In genomic region chr7:113609027-113609705, GRCm38 (mm10) we compare ENCODE assay signal across 8 mouse cellular contexts.
DNase-seq lines count a peak whose midpoint lies in the region; ATAC-seq lines count a peak whose summit lies in the region.

No protein-coding gene starts in this region.

- intact Hi-C loops in heart, postnatal 14 days (cut with DNase I), result loop anchor here (5.0 kb wide), 1 partner anchor 148 kb away; no protein-coding TSS in a partner anchor

- 15% methylated on average over 8 of the region's 8 CpGs for WGBS in large intestine, adult 2 months

- DNase-seq in 3T3-L1 (ENCODE audit: low read depth, low spot score), result peak; percentile 65
- peak; percentile 88 for DNase-seq in MN1 (ENCODE audit: low spot score)
- DNase-seq in embryo, embryonic 10 days (ENCODE audit: low spot score), result peak; percentile 84
- DNase-seq in heart, postnatal 14 days, result peak; percentile 13 to 59
- DNase-seq in large intestine, adult 2 months (ENCODE audit: low read depth, low spot score), result peak; percentile 32
- peak; percentile 71 for DNase-seq in lung, postnatal 10 days
- peak; percentile 77 to 81 for DNase-seq in right cerebral cortex, adult 2 months (ENCODE audit: low spot score in 2 of 2)

- no peak for ATAC-seq in erythroblast, adult 5-6 weeks (replicated peaks; ENCODE audit: low FRiP score, poor library complexity, severe bottlenecking)

Comparison
In these comparisons a context has a peak if more than half of its experiments do, and no peak if none do; other contexts are left out.
1. DNase-seq: peak in every context shown above with its lines; median percentile 88 in MN1; 84 in embryo, embryonic 10 days; 79 in right cerebral cortex, adult 2 months; 71 in lung, postnatal 10 days; 65 in 3T3-L1; 36 in heart, postnatal 14 days; 32 in large intestine, adult 2 months.